Mouse (Mus musculus) liver, embryonic 14.5 days (tissue): Measurements from ENCODE around the gene Zbtb38. TPM values are rescaled to one million over a fixed set of nuclear protein-coding genes. Genes with fewer than 3 reads are reported as not detected.

Experiments used
- ATAC-seq: fragments of 200-750 bp; cut with Nextera tagmentation; 2 replicates; pipeline ENCODE4 v1.8.0; 2017; ENCODE audit warnings: moderate number of reproducible peaks, mild to moderate bottlenecking, moderate library complexity; ENCODE audit not compliant: insufficient read depth
- DNase-seq, 3 experiments: peaks; one replicate each; pipeline ENCODE4 v3.0.0-alpha.2; 2012 to 2013; ENCODE audit warnings: low read depth in 3 of 3, low spot score in 3 of 3
- H3K27ac ChIP-seq: fragments of 300-500 bp; sonication (generic); 2 replicates; pipeline ENCODE4 v1.5.1; 2014; ENCODE audit warnings: moderate library complexity, mild to moderate bottlenecking, control low read depth, inconsistent platforms
- H3K27me3 ChIP-seq: fragments of 300-500 bp; sonication (generic); 2 replicates; pipeline ENCODE4 v1.6.1; 2014; ENCODE audit warnings: mild to moderate bottlenecking, low read length, moderate library complexity; ENCODE audit not compliant: control insufficient read depth, insufficient read depth
- H3K36me3 ChIP-seq: fragments of 300-500 bp; sonication (generic); replicated peaks from 2 replicates; pipeline ENCODE4 v1.6.1; 2014; ENCODE audit warnings: low read depth; ENCODE audit not compliant: control insufficient read depth, insufficient read depth
- H3K4me1 ChIP-seq, 2 experiments: fragments of 200-500 bp in 1 of 2; fragments of 300-500 bp in 1 of 2; sonication (generic) in 1 of 2; replicated peaks; 2 replicates each; pipeline ENCODE4 v1.6.1; 2012 to 2014; ENCODE audit warnings: antibody characterized with exemption in 1 of 2, inconsistent platforms in 1 of 2, low read length in 1 of 2; ENCODE audit not compliant: control insufficient read depth in 2 of 2, insufficient read depth in 2 of 2
- H3K4me2 ChIP-seq: fragments of 300-500 bp; sonication (generic); 2 replicates; pipeline ENCODE4 v1.6.1; 2014; ENCODE audit warnings: low read depth, mild to moderate bottlenecking, control low read depth, moderate library complexity
- H3K4me3 ChIP-seq, 2 experiments: fragments of 200-500 bp in 1 of 2; fragments of 300-500 bp in 1 of 2; sonication (generic) in 1 of 2; 2 replicates each; pipeline ENCODE4 v1.5.1; 2012 to 2014; ENCODE audit warnings: low read depth in 2 of 2, low read length in 2 of 2, mild to moderate bottlenecking in 2 of 2, control low read depth in 1 of 2, inconsistent platforms in 1 of 2, moderate library complexity in 1 of 2; ENCODE audit not compliant: insufficient read depth in 1 of 2
- H3K9ac ChIP-seq: fragments of 300-500 bp; sonication (generic); replicated peaks from 2 replicates; pipeline ENCODE4 v1.6.1; 2014; ENCODE audit warnings: mild to moderate bottlenecking, control low read depth, moderate library complexity
- H3K9me3 ChIP-seq: fragments of 300-500 bp; sonication (generic); 2 replicates; pipeline ENCODE4 v1.6.1; 2016; ENCODE audit warnings: low read length, mixed read lengths; ENCODE audit not compliant: control insufficient read depth
- CTCF ChIP-seq: IDR thresholded peaks from 2 replicates; pipeline ENCODE4 v1.5.1; 2016; ENCODE audit warnings: antibody characterized with exemption, low read depth, control low read depth
- EP300 ChIP-seq: IDR thresholded peaks from 2 replicates; pipeline ENCODE4 v1.6.1; 2016; ENCODE audit warnings: antibody characterized with exemption, low read depth
- WGBS: fragments of 180-500 bp; shearing (Covaris S2); extraction: QIAGEN DNeasy Blood & Tissue Kit; methylation state at CpG from one replicate; pipeline ENCODE4 v1.1.7; 2014; ENCODE audit not compliant: insufficient replicate concordance; 5-methylcytosine and 5-hydroxymethylcytosine counted together
- polyA plus RNA-seq, 2 experiments: library from polyadenylated mRNA; depleted of rRNA in 1 of 2; stranded (reverse) in 1 of 2; unstranded in 1 of 2; fragments of >200 nt; fragmentation: Nextera tagmentation in 1 of 2; extraction: Ambion mirVana in 1 of 2; gene quantifications; 2 replicates each; pipeline versions ENCODE4 v1.2.1 to v1.2.3; 2012 to 2014

Gene Zbtb38
- polyA plus RNA-seq, 2 experiments: 0.65 to 4.5 TPM

DNA sequence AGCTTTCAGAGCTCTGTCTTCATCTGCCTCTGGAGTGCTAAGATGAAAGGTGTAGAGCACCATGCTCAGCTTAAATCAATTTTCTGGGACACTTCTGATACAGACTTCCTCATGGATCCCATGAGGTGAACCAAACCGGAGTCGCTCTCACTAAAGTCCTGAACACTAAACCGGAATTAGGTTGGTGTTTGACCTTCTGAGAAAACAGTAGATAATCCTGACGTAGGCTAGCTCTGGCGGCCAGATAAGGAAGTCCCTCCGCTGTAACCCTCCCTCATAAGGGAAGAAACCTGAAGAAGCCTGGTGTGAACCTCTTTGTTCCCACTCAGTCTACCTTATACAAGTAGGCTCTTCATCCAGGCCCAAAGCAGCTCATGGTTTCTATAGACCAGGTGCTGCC lies 29.0 kb downstream of the Zbtb38 start:
- Histone ChIP-seq H3K9ac (no peak overlapping the region), H3K27me3 (no peaks in the 10 kb centered on the region), H3K4me1 (peaks cover 4 to 19% of the 10 kb centered on the region in 2 experiments), H3K36me3 (no peaks in the 10 kb centered on the region), H3K4me3 (no peak overlapping the region), H3K27ac (no peak overlapping the region), H3K9me3 (no peaks in the 10 kb centered on the region), H3K4me2 (peak overlapping the region; percentile 39; the same call in 1 of the 2 replicates)
- ATAC-seq: peak; percentile 30; the same call in 1 of the 2 replicates
- TF ChIP-seq EP300: no peak
- no peak for TF ChIP-seq CTCF
- WGBS: 14% methylated on average over 6 of the region's 6 CpGs
- DNase-seq: peak; percentile 38 to 50 (median 47)

DNA sequence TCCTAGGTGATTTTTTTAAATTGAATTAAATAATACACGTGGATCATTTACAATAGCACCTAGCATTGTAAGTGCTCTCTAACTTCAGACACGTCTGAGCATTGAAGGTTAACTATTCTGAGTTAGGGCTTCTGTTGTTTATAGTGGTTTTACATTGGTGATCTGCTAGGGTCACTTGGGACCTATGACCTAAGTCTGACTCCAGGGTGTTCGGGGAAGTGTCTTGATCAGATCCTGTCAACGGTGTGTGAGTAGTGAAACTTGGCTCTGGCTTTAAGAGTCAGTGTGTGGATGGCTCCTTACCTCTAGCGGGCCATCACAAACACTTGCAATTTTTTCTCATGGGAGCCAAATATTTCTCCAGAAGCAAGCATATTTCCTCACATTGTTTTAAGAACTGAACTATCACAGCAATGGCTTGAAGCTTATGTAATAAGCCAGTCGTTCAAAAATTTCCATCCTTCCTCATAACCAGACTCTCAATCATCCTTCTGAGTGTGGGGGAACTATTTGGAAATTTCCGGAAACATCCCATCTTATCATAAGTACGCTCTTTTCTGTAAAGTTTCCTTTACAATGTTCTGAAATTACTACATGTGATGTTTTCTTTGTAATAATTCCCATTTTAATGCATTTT lies 31.4 kb downstream of the Zbtb38 start:
- H3K4me3 ChIP-seq: no peak overlapping the region
- H3K9ac ChIP-seq: no peak overlapping the region
- H3K27ac ChIP-seq: no peak overlapping the region
- no peak for DNase-seq
- WGBS: 73% methylated on average over 8 of the region's 8 CpGs
- no peaks in the 10 kb centered on the region for H3K9me3 ChIP-seq
- no peaks in the 10 kb centered on the region for H3K36me3 ChIP-seq
- TF ChIP-seq CTCF (no peak), EP300 (no peak)
- no peaks in the 10 kb centered on the region for H3K27me3 ChIP-seq
- ATAC-seq: no peak
- peaks cover 4 to 25% of the 10 kb centered on the region in 2 experiments for H3K4me1 ChIP-seq
- H3K4me2 ChIP-seq: no peak overlapping the region

DNA sequence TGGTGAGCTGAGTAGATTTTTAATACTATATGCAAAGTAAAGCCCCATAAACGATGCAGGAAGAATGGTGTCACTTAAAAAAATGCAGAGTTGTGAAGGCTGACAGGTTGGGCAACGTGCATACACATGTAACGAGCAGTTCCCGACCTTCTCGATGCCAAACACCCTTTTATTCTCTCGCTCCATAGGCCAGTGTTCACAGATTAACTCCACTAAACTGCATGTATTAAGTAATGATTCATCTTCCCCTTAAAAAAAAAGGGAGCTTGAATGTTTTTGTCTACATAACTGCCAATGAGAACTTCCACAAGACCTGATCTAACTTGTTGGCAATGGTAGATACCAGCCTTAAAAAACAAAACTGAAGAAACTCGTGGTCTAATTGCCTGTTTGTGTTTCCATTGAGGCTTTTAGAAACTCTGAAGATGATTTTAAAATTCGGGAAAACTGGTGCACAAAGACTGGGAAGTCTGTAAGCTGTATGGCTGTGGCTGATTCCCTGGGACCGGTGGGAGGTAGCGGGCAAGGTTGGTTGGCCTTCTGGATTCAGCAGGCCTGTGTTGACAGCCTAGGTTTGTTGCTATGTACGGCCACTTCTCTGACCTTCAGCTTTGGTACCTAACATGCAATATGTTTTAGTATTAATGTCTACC lies 32.0 kb downstream of the Zbtb38 start:
- H3K9ac ChIP-seq: no peak overlapping the region
- no peak for TF ChIP-seq CTCF
- TF ChIP-seq EP300: no peak
- H3K9me3 ChIP-seq: no peaks in the 10 kb centered on the region
- WGBS: 56% methylated on average over 11 of the region's 11 CpGs
- no peak overlapping the region for H3K27ac ChIP-seq
- peak overlapping the region; percentile 79 for H3K4me2 ChIP-seq
- DNase-seq: no peak
- no peak for ATAC-seq
- H3K27me3 ChIP-seq: no peaks in the 10 kb centered on the region
- no peak overlapping the region; a peak in 1 of 4 replicates for H3K4me3 ChIP-seq
- H3K36me3 ChIP-seq: no peaks in the 10 kb centered on the region
- H3K4me1 ChIP-seq: peaks cover 4 to 25% of the 10 kb centered on the region in 2 experiments

DNA sequence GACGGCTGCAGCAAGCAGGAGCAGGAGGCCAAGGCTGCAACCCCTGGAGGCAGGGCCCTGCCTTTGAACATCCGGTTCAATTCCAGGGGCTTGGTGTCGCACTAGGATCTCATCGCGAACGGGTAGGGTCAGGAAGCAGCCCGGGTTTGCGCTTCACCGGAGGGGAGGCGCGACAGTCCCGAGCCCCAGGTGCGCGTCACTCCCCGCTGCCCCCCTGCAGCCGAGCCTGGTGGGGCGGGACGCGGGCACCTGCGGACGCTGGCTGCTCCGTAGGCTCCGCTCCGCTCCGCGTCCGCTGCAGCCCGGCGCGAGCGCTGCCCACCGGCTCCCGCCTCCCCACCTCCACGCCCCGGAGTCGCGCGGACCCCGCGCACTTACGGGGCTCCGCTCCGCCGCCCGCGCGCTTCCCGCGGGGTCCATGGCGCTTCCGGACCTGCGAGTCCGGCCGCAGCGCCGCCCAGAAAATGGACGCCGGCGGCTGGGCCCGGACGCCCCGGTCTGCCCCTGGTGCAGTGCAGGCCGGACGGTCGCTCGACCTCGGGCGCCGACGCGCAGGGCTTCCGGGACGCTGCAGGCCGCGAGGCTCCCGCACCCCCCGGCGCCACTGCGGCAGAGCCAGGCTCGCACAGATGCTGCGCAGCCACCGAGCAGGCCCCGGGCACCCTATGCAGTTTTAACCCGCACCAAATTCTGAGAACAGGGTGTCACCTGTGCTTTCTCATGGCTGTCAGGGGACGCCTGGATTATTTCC lies 33.0 kb downstream of the Zbtb38 start:
- ATAC-seq (peak; percentile 78), DNase-seq (peak in 2 of 3 experiments; percentile 28 to 41)
- peak overlapping the region; percentile 64 for H3K27ac ChIP-seq
- no peaks in the 10 kb centered on the region for H3K36me3 ChIP-seq
- H3K4me3 ChIP-seq: peak overlapping the region; percentile 68 to 90
- no peaks in the 10 kb centered on the region for H3K27me3 ChIP-seq
- H3K9ac ChIP-seq: peak overlapping the region; percentile 92
- H3K4me2 ChIP-seq: peak overlapping the region; percentile 79
- no peaks in the 10 kb centered on the region for H3K9me3 ChIP-seq
- under 1% methylated on average over 79 of the region's 85 CpGs for WGBS
- H3K4me1 ChIP-seq: peaks cover 4 to 25% of the 10 kb centered on the region in 2 experiments
- TF ChIP-seq EP300 (no peak), CTCF (0 out of 2 replicates have a peak, but pooled peaks have one; percentile 8)

DNA sequence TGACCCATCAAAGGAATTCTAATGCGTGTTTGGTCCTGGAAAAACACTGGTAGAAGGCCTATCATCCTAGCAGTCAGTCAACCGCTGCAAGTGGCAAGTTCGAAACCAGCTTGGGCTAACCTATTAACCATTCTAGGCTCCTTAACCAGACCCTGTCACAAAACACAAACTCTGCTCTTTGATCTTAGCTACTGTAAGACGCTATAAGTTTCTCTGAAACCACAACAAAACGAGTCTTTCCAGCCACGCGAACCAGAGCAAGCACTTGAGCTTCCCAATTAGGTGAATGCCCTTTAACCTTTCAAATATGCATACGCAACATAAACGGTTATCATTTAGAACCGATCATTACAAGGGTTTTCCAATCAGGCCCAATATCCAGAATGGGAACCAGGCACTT lies 33.7 kb downstream of the Zbtb38 start:
- ATAC-seq (no peak), DNase-seq (no peak)

More for the DNA sequence above, 33.7 kb downstream of the Zbtb38 start:
- H3K27me3 ChIP-seq: no peaks in the 10 kb centered on the region
- H3K4me3 ChIP-seq: peak overlapping the region; percentile 68 to 90
- TF ChIP-seq CTCF (no peak), EP300 (no peak)
- H3K27ac ChIP-seq: no peak overlapping the region; the same call in 1 of the 2 replicates
- H3K9me3 ChIP-seq: no peaks in the 10 kb centered on the region
- peak overlapping the region; percentile 79 for H3K4me2 ChIP-seq
- WGBS: 35% methylated on average over 10 of the region's 10 CpGs
- peaks cover 4 to 22% of the 10 kb centered on the region in 2 experiments for H3K4me1 ChIP-seq
- no peaks in the 10 kb centered on the region for H3K36me3 ChIP-seq
- H3K9ac ChIP-seq: peak overlapping the region; percentile 92
